Mouse (Mus musculus) liver, embryonic 15.5 days (tissue): Measurements from ENCODE around the gene Pla1a. TPM values are rescaled to one million over a fixed set of nuclear protein-coding genes. Genes with fewer than 3 reads are reported as not detected.

Experiments
- ATAC-seq: fragments of 200-750 bp; cut with Nextera tagmentation; 2 replicates; pipeline ENCODE4 v1.8.0; 2017; ENCODE audit warnings: moderate number of reproducible peaks, mild to moderate bottlenecking, moderate library complexity; ENCODE audit not compliant: insufficient read depth
- H3K27ac ChIP-seq: fragments of 300-500 bp; sonication (generic); replicated peaks from 2 replicates; pipeline ENCODE4 v1.5.1; 2015; ENCODE audit warnings: mild to moderate bottlenecking, inconsistent platforms
- H3K27me3 ChIP-seq: fragments of 300-500 bp; sonication (generic); 2 replicates; pipeline ENCODE4 v1.6.1; 2015; ENCODE audit warnings: mild to moderate bottlenecking, inconsistent platforms
- H3K36me3 ChIP-seq: fragments of 300-500 bp; sonication (generic); replicated peaks from 2 replicates; pipeline ENCODE4 v1.6.1; 2015; ENCODE audit warnings: moderate library complexity, mild to moderate bottlenecking, inconsistent platforms
- H3K4me1 ChIP-seq: fragments of 300-500 bp; sonication (generic); replicated peaks from 2 replicates; pipeline ENCODE4 v1.6.1; 2015; ENCODE audit warnings: inconsistent platforms
- H3K4me2 ChIP-seq: fragments of 300-500 bp; sonication (generic); 2 replicates; pipeline ENCODE4 v1.6.1; 2015; ENCODE audit warnings: moderate library complexity, mild to moderate bottlenecking, inconsistent platforms
- H3K4me3 ChIP-seq: fragments of 300-500 bp; sonication (generic); replicated peaks from 2 replicates; pipeline ENCODE4 v1.5.1; 2015; ENCODE audit warnings: mild to moderate bottlenecking, inconsistent platforms
- H3K9ac ChIP-seq: fragments of 300-500 bp; sonication (generic); 2 replicates; pipeline ENCODE4 v1.6.1; 2015; ENCODE audit warnings: moderate library complexity, mild to moderate bottlenecking, inconsistent platforms
- H3K9me3 ChIP-seq: fragments of 300-500 bp; sonication (generic); replicated peaks from 2 replicates; pipeline ENCODE4 v1.6.1; 2016; ENCODE audit warnings: inconsistent platforms
- WGBS: fragments of 180-500 bp; shearing (Covaris S2); methylation state at CpG from one replicate; pipeline ENCODE4 v1.1.7; 2015; ENCODE audit warnings: mixed read lengths; ENCODE audit not compliant: insufficient replicate concordance; 5-methylcytosine and 5-hydroxymethylcytosine counted together
- polyA plus RNA-seq: library from polyadenylated mRNA; unstranded; fragments of >200 nt; fragmentation: Nextera tagmentation; extraction: Ambion mirVana; gene quantifications from 2 replicates; pipeline ENCODE4 v1.2.1, GENCODE M21; 2015

The Pla1a gene
- polyA plus RNA-seq, 1 experiment from 2014 or later: 27.2 TPM

GRCm38 (mm10) chr16:38376163-38376840, 56.6 kb downstream of the Pla1a start:
- 27% methylated on average over 17 of the region's 17 CpGs for WGBS
- no peak for ATAC-seq
- Histone ChIP-seq H3K4me1 (peaks cover 70% of the 10 kb centered on the region), H3K4me3 (peak overlapping the region; percentile 68), H3K9me3 (no peaks in the 10 kb centered on the region), H3K4me2 (peak overlapping the region; percentile 75), H3K27me3 (no peaks in the 10 kb centered on the region), H3K36me3 (peaks cover 40% of the 10 kb centered on the region), H3K9ac (peak overlapping the region; percentile 61), H3K27ac (peak overlapping the region; percentile 69)

- no peak for ATAC-seq
- Histone ChIP-seq H3K4me1 (peaks cover 81% of the 10 kb centered on the region), H3K4me2 (peak overlapping the region; percentile 75), H3K27me3 (no peaks in the 10 kb centered on the region), H3K27ac (peak overlapping the region; percentile 69), H3K36me3 (peaks cover 40% of the 10 kb centered on the region), H3K9ac (peak overlapping the region; percentile 61), H3K4me3 (peak overlapping the region; percentile 68), H3K9me3 (no peaks in the 10 kb centered on the region)
- WGBS: 19% methylated on average over 7 of the region's 7 CpGs
Observed at GRCm38 (mm10) chr16:38375182-38375581, 57.8 kb downstream of the Pla1a start.

GRCm38 (mm10) chr16:38374379-38375140, 58.4 kb downstream of the Pla1a start:
- H3K36me3 ChIP-seq: peaks cover 40% of the 10 kb centered on the region
- peak overlapping the region; percentile 96 for H3K27ac ChIP-seq
- 46% methylated on average over 10 of the region's 10 CpGs for WGBS
- H3K9ac ChIP-seq: peak overlapping the region; percentile 61
- H3K4me1 ChIP-seq: peaks cover 84% of the 10 kb centered on the region
- H3K27me3 ChIP-seq: no peaks in the 10 kb centered on the region
- no peaks in the 10 kb centered on the region for H3K9me3 ChIP-seq
- peak overlapping the region; percentile 68 for H3K4me3 ChIP-seq
- no peak for ATAC-seq
- peak overlapping the region; percentile 75 for H3K4me2 ChIP-seq

- Histone ChIP-seq H3K27ac (peak overlapping the region; percentile 96), H3K9ac (0 out of 2 replicates have a peak overlapping the region, but pooled peaks have one; percentile 76), H3K4me3 (peak overlapping the region; percentile 68), H3K36me3 (peaks cover 40% of the 10 kb centered on the region), H3K4me2 (peak overlapping the region; percentile 75), H3K4me1 (peaks cover 85% of the 10 kb centered on the region), H3K9me3 (no peaks in the 10 kb centered on the region), H3K27me3 (no peaks in the 10 kb centered on the region)
- ATAC-seq: no peak
- WGBS: 82% methylated on average over 16 of the region's 16 CpGs
Observed at GRCm38 (mm10) chr16:38373941-38374340, 59.0 kb downstream of the Pla1a start.

GRCm38 (mm10) chr16:38373439-38373838, 59.5 kb downstream of the Pla1a start:
- Histone ChIP-seq H3K27ac (peak overlapping the region; percentile 96), H3K27me3 (no peaks in the 10 kb centered on the region), H3K36me3 (peaks cover 34% of the 10 kb centered on the region), H3K4me3 (peak overlapping the region; percentile 68), H3K9ac (peak overlapping the region; percentile 76; the same call in 1 of the 2 replicates), H3K4me2 (peak overlapping the region; percentile 75), H3K4me1 (peaks cover 85% of the 10 kb centered on the region), H3K9me3 (no peaks in the 10 kb centered on the region)
- 78% methylated on average over 10 of the region's 10 CpGs for WGBS
- ATAC-seq: no peak

GRCm38 (mm10) chr16:38372876-38373275, 60.1 kb downstream of the Pla1a start:
- Histone ChIP-seq H3K36me3 (peaks cover 31% of the 10 kb centered on the region), H3K27ac (peak overlapping the region; percentile 96), H3K4me2 (peak overlapping the region; percentile 75), H3K4me1 (peaks cover 85% of the 10 kb centered on the region), H3K9me3 (no peaks in the 10 kb centered on the region), H3K27me3 (no peaks in the 10 kb centered on the region), H3K9ac (peak overlapping the region; percentile 76), H3K4me3 (peak overlapping the region; percentile 68)
- ATAC-seq: no peak
- 65% methylated on average over 4 of the region's 4 CpGs for WGBS

GRCm38 (mm10) chr16:38371705-38372296, 61.1 kb downstream of the Pla1a start:
- ATAC-seq: peak; percentile 96
- H3K4me3 ChIP-seq: peak overlapping the region; percentile 68
- H3K9ac ChIP-seq: peak overlapping the region; percentile 76
- H3K4me2 ChIP-seq: peak overlapping the region; percentile 75
- H3K36me3 ChIP-seq: peaks cover 20% of the 10 kb centered on the region
- H3K9me3 ChIP-seq: no peaks in the 10 kb centered on the region
- no peaks in the 10 kb centered on the region for H3K27me3 ChIP-seq
- H3K27ac ChIP-seq: peak overlapping the region; percentile 96
- H3K4me1 ChIP-seq: peaks cover 77% of the 10 kb centered on the region
- 22% methylated on average over 15 of the region's 15 CpGs for WGBS

GRCm38 (mm10) chr16:38370633-38371374, 62.1 kb downstream of the Pla1a start:
- no peaks in the 10 kb centered on the region for H3K27me3 ChIP-seq
- H3K9ac ChIP-seq: peak overlapping the region; percentile 76
- H3K4me1 ChIP-seq: peaks cover 73% of the 10 kb centered on the region
- no peaks in the 10 kb centered on the region for H3K9me3 ChIP-seq
- H3K36me3 ChIP-seq: peaks cover 15% of the 10 kb centered on the region
- WGBS: 72% methylated on average over 8 of the region's 8 CpGs
- H3K4me2 ChIP-seq: peak overlapping the region; percentile 75
- no peak for ATAC-seq
- peak overlapping the region; percentile 68; the same call in 1 of the 2 replicates for H3K4me3 ChIP-seq
- H3K27ac ChIP-seq: peak overlapping the region; percentile 96

GRCm38 (mm10) chr16:38369992-38370484, 62.9 kb downstream of the Pla1a start:
- H3K4me3 ChIP-seq: no peak overlapping the region
- no peaks in the 10 kb centered on the region for H3K9me3 ChIP-seq
- H3K27me3 ChIP-seq: no peaks in the 10 kb centered on the region
- no peak for ATAC-seq
- H3K4me2 ChIP-seq: no peak overlapping the region
- 66% methylated on average over 4 of the region's 4 CpGs for WGBS
- H3K27ac ChIP-seq: peak overlapping the region; percentile 96
- H3K9ac ChIP-seq: no peak overlapping the region
- peaks cover 7% of the 10 kb centered on the region for H3K36me3 ChIP-seq
- peaks cover 72% of the 10 kb centered on the region for H3K4me1 ChIP-seq

- Histone ChIP-seq H3K4me2 (no peak overlapping the region), H3K4me3 (no peak overlapping the region), H3K9me3 (no peaks in the 10 kb centered on the region), H3K36me3 (peaks cover 7% of the 10 kb centered on the region; the same call in 1 of the 2 replicates), H3K27me3 (no peaks in the 10 kb centered on the region), H3K4me1 (peaks cover 66% of the 10 kb centered on the region), H3K27ac (peak overlapping the region; percentile 96; the same call in 1 of the 2 replicates), H3K9ac (no peak overlapping the region)
- 80% methylated on average over 8 of the region's 8 CpGs for WGBS
- no peak for ATAC-seq
Observed at GRCm38 (mm10) chr16:38369431-38369830, 63.5 kb downstream of the Pla1a start.
